Comparison of ENCODE assay signal across 7 mouse cellular contexts in genomic region chr9:57940349-57940794, GRCm38 (mm10). TPM values are rescaled to one million over a fixed set of nuclear protein-coding genes. Genes with fewer than 3 reads are reported as not detected.
DNase-seq lines count a peak whose midpoint lies in the region; ATAC-seq lines count a peak whose summit lies in the region.

No protein-coding gene starts in this region.

- peaks cover 9% of the 10 kb centered on the region for H3K4me1 ChIP-seq in lung, embryonic 15.5 days
- H3K4me1 ChIP-seq in embryonic facial prominence, embryonic 14.5 days (ENCODE audit: control insufficient read depth, insufficient read depth, low read length): 0 out of 2 replicates have a peak, but pooled peaks cover 7% of the 10 kb centered on the region
- H3K4me1 ChIP-seq in intestine, embryonic 15.5 days (replicated peaks): peaks cover 14% of the 10 kb centered on the region

- peak overlapping the region; percentile 70 for H3K4me3 ChIP-seq in lung, embryonic 15.5 days
- H3K4me3 ChIP-seq in embryonic facial prominence, embryonic 14.5 days (ENCODE audit: low read depth, low read length): peak overlapping the region; percentile 74
- peak overlapping the region; percentile 78 for H3K4me3 ChIP-seq in intestine, embryonic 15.5 days (replicated peaks)

- ATAC-seq in lung, embryonic 15.5 days (ENCODE audit: borderline replicate concordance, extremely low read depth, low FRiP score, low TSS enrichment): peak; percentile 72
- ATAC-seq in embryonic facial prominence, embryonic 14.5 days (ENCODE audit: low read depth): peak; percentile 41; the same call in 1 of the 2 replicates
- ATAC-seq in intestine, embryonic 15.5 days: peak; percentile 77

- DNase-seq in lung, postnatal 25 days (ENCODE audit: low spot score): no peak
- peak; percentile 58 to 69 for DNase-seq in adrenal gland, postnatal 36 days
- DNase-seq in embryonic facial prominence, embryonic 14.5 days (ENCODE audit: low spot score): peak; percentile 36
- DNase-seq in lung, postnatal 4 days: peak; percentile 48 to 60
- DNase-seq in spleen, adult 12 weeks (ENCODE audit: low spot score): no peak

- peak overlapping the region; percentile 56 for H3K9ac ChIP-seq in lung, embryonic 15.5 days
- peak overlapping the region; percentile 72 for H3K9ac ChIP-seq in embryonic facial prominence, embryonic 14.5 days (ENCODE audit: low read depth, low read length)
- H3K9ac ChIP-seq in intestine, embryonic 15.5 days: peak overlapping the region; percentile 72

- H3K9me3 ChIP-seq in lung, embryonic 15.5 days: no peaks in the 10 kb centered on the region
- H3K9me3 ChIP-seq in embryonic facial prominence, embryonic 14.5 days (ENCODE audit: control insufficient read depth, low read length): no peaks in the 10 kb centered on the region
- H3K9me3 ChIP-seq in intestine, embryonic 15.5 days: no peaks in the 10 kb centered on the region

- WGBS in lung, embryonic 15.5 days: 0% methylated on average over 44 of the region's 44 CpGs
- WGBS in embryonic facial prominence, embryonic 14.5 days: under 1% methylated on average over 21 of the region's 44 CpGs
- under 1% methylated on average over 44 of the region's 44 CpGs for WGBS in intestine, embryonic 15.5 days

- no peaks in the 10 kb centered on the region for H3K36me3 ChIP-seq in lung, embryonic 15.5 days
- H3K36me3 ChIP-seq in embryonic facial prominence, embryonic 14.5 days (ENCODE audit: control insufficient read depth, insufficient read depth, low read length): no peaks in the 10 kb centered on the region
- H3K36me3 ChIP-seq in intestine, embryonic 15.5 days: no peaks in the 10 kb centered on the region

- no peak overlapping the region for H3K27ac ChIP-seq in lung, embryonic 15.5 days
- H3K27ac ChIP-seq in embryonic facial prominence, embryonic 14.5 days (replicated peaks; ENCODE audit: low read depth, low read length): no peak overlapping the region; the same call in 1 of the 2 replicates
- no peak overlapping the region for H3K27ac ChIP-seq in intestine, embryonic 15.5 days

- peaks cover 74% of the 10 kb centered on the region for H3K27me3 ChIP-seq in lung, embryonic 15.5 days
- H3K27me3 ChIP-seq in embryonic facial prominence, embryonic 14.5 days (replicated peaks; ENCODE audit: control insufficient read depth, insufficient read depth, low read length): peaks cover 50% of the 10 kb centered on the region
- H3K27me3 ChIP-seq in intestine, embryonic 15.5 days (replicated peaks): peaks cover 46% of the 10 kb centered on the region

- peak overlapping the region; percentile 100 for H3K4me2 ChIP-seq in lung, embryonic 15.5 days
- H3K4me2 ChIP-seq in embryonic facial prominence, embryonic 14.5 days (ENCODE audit: low read depth, low read length): peak overlapping the region; percentile 98
- H3K4me2 ChIP-seq in intestine, embryonic 15.5 days (replicated peaks): peak overlapping the region; percentile 100

RNA-seq across cellular contexts. Expression of gene Sema7a, which starts 0.5 kb away (rescaled TPM):
- polyA plus RNA-seq in lung, embryonic 15.5 days (2015; fragmentation: Nextera tagmentation; extraction: Ambion mirVana): 0.79 and 0.90 TPM in 2 replicates
- total RNA-seq in adrenal gland, postnatal 36 days (2021): 10 to 100 TPM in 1 of 2 experiments, 1 to 10 TPM in 1; 7.5 to 22.3 TPM
- 1.2 TPM in 2 replicates for polyA plus RNA-seq in embryonic facial prominence, embryonic 14.5 days (2014; fragmentation: Nextera tagmentation; extraction: Ambion mirVana)
- polyA plus RNA-seq in intestine, embryonic 15.5 days (2015; fragmentation: Nextera tagmentation; extraction: Ambion mirVana): 0.58 and 0.89 TPM in 2 replicates

RNA-seq across cellular contexts. Expression of gene Ubl7, which starts 29.6 kb away (rescaled TPM):
- polyA plus RNA-seq in lung, embryonic 15.5 days (2015; fragmentation: Nextera tagmentation; extraction: Ambion mirVana): 105 and 112 TPM in 2 replicates
- 10 to 100 TPM; 68.5 to 87.0 TPM for total RNA-seq in adrenal gland, postnatal 36 days (2021)
- 85.0 and 99.3 TPM in 2 replicates for polyA plus RNA-seq in embryonic facial prominence, embryonic 14.5 days (2014; fragmentation: Nextera tagmentation; extraction: Ambion mirVana)
- polyA plus RNA-seq in intestine, embryonic 15.5 days (2015; fragmentation: Nextera tagmentation; extraction: Ambion mirVana): 89.0 and 91.1 TPM in 2 replicates

Comparison
In these comparisons a context has a peak if more than half of its experiments do, and no peak if none do; other contexts are left out.
1. DNase-seq: peak in adrenal gland, postnatal 36 days (2 of 2), embryonic facial prominence, embryonic 14.5 days (single experiment) and lung, postnatal 4 days (2 of 2); none in lung, postnatal 25 days (single experiment) and spleen, adult 12 weeks (single experiment).
2. Peak in every context shown above with its lines, with median percentiles within 50 percentile points of each other: ATAC-seq, H3K4me2 ChIP-seq, H3K4me3 ChIP-seq and H3K9ac ChIP-seq.